Mouse (Mus musculus): ENCODE data around the gene Gm10697.
"Not testable (repeated sequence)": the region's sequence is repeated elsewhere in the genome, so short reads cannot be mapped to it uniquely, and the experiment has no call there.

The Gm10697 gene

DNA sequence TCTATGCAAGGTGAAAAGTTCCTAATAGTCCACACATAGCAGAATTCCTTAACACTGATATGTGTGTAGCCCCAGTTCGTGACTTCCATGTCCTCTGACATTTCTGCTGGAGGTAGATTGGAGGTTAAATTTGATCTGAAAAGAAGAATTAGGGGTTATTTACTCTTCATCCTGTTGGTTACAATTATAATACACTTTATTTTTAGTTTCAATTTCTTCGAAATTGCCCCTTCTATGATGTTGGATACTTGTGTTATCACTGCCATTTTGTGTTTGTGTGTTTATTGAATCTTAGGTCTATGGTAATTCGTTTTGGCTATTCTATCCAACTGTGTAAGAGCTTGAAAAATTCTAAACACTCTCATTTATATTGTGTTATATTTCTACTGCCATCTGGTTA lies at the start of gene Gm10697:
Gene Gm10697, minus strand, starts transcription at position 101 of the 400 bp plus-strand sequence.
- CTCF ChIA-PET, POLR2A ChIA-PET: not testable (repeated sequence)

DNA sequence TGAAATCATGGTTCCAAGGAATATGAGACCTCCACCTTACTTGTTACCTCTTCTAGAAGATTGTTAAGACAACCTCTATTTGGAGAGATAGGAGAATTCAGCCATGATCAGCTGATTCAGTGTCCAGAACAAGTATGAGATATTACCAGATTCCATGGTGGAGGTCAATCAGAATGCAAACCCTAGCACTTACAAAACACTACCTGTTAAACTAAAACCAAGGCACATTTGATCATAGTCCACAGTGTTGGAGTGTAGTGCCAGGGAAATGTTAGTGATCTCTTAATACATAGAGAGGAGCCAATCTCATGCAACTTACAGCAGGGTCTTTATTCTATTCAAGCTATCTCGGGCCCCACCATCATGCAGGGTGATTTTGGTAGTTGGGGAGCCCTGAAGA lies 42.6 kb upstream of the Gm10697 start:
- POLR2A ChIA-PET, CTCF ChIA-PET: not testable (repeated sequence)

- POLR2A ChIA-PET, CTCF ChIA-PET: not testable (repeated sequence)
These were observed 17.7 kb downstream of the Gm10697 start, which contains the start of gene Gm9125 for GRCm38 (mm10) chr3:94054785-94055184. Gm9125 (minus strand) TSS chr3:94054885.

DNA sequence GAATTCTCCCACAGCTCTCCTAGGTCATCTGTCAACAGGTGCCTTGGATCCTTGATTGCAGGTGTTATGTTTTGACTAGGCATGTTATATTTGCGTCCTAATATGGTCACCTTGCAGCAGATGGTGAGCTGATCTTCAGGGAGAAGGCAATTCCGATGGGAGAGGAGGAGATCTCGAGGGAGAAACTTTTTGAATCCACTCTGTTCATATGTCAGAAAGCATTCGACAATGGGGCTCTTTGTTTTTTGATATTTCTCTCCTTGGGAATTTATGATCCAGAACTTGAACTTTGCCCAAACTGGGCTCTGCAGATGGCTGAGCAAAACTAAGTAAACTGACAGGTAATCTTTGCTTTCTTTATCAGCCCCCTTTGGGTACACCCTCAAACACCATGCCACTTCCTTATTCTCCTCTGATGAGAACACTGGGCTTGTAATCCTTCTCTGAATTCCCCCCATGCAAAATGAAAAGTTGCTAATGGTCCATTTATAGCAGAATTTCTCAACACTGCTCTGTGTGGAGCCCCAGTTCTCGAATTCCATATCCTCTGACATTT lies 22.8 kb downstream of the Gm10697 start:
- POLR2A ChIA-PET, CTCF ChIA-PET: not testable (repeated sequence)

- CTCF ChIA-PET, POLR2A ChIA-PET: not testable (repeated sequence)
These were observed 34.2 kb downstream of the Gm10697 start for GRCm38 (mm10) chr3:94038241-94038640.

DNA sequence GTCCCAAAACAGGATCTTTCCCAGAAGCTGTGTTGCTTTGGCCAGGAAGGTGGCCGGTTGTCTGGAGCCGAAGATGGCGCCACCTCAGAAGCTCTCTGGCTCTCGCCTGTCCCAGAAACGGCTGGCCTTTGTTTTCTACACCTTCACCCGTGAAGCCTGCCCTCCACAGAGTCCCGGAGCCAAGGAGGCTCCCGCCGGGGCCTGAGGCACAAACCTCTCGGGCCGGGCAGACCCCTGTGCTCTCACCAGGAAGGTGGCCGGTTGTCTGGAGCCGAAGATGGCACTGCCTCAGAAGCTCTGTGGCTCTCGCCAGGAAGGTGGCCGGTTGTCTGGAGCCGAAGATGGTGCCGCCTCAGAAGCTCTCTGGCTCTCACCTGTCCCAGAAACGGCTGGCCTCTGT lies 38.0 kb downstream of the Gm10697 start:
- POLR2A ChIA-PET = not testable (repeated sequence)

More for the DNA sequence above, 38.0 kb downstream of the Gm10697 start:
- CTCF ChIA-PET = not testable (repeated sequence)

All from embryonic stem cell, embryonic (primary cell).